Mouse (Mus musculus) CH12F3 (cell line): ENCODE measurements around the gene Hcst.

Experiments
- in situ Hi-C: fragments of 300-500 bp; cut with MboI; formaldehyde crosslinking; loops from 2 replicates; pipeline ENCODE4 v1.14.3; 2020; ENCODE audit warnings: low sequenced_read_pairs

Hcst gene

DNA sequence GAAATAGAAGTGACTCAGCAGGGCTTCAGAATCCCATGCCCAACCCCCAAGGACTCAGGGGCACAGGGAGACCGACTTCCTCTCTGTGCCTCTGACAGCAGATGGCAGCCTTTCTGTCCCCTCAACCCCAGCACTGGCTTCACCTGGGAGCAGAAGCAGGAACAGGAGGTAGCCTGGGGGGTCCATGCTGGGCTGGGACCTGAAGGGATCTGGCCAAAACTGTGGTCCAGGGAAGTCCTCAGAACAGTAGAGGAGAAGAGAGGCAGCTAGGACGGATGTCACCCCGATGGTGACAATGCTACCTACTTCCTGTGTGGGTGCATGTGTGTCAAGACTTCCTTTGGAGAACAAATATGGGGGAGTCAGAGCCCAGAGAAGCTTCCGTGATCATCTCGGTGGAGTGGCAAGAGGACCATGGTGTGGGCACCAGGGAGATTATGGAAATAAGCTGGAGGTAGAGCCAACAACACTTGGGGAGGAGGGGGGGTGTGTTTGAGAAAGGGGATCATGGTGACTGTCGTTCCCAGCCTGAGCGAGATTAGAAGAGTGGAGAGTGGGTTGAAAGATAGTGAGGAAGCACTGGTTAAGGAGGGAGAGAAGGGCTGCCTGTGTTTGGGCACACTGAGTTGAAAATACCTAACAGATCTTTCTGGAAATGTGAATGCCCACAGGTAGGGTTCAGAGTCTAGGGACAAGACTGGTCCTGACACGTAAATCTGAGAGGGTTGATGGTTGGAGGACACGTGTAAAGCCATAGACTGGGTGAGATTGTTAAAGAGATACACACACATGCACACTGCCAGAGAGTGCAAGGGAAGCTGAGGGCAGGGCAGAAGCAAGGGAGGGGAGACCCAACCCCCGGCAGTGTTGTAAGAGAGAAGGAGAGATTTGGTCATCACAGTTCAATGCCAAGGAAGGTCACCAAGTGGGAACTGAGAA is at the start of gene Hcst:
Hcst (minus strand) TSS at position 294 of the 939 bp plus-strand sequence.
- in situ Hi-C loops, result loop anchor here (10.0 kb wide), 1 partner anchor 45 kb away; no protein-coding TSS in a partner anchor

DNA sequence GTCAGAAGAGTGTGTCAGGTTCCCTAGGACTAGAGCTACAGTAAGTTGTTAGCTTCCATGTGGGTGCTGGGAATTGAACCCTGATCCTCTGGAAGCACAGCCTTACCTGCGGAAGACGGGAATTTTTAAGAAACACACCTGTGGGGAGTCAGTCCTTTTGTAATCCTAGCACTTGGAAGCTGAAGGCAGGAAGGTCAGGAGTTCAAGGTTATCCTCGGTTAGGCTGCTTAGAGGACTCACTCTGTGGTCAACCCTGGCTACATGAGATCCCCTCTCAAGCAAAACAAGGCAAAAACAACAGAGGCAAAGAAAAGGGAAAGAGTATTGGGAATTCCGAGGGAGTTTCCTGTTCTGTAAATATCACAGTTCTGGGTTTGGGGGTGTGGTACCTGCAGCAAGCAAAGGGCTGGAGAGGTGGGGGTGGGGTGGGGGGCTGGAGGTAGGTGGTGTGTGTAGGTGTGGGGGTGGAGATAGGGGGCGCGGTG is 45.2 kb upstream of the Hcst start:
- in situ Hi-C loops, result no loop called here

DNA sequence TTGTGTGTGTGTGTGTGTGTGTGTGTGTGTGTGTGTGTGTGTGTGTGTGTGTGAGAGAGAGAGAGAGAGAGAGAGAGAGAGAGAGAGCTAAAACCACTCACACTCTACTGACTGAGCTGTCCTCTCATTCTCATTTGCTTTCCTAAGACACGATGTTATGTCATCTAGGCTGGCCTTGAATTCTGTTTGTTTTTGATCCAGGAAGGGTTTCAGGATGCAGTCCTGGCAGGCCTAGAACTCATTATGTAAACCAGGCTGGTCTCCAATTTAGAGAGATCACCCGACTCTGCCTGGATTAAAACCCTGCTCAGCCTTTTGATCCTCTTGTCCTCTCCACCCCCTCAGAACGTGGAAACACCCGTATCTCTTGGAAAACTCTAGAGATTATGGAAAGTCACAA is 44.3 kb upstream of the Hcst start:
- in situ Hi-C loops, result no loop called here

DNA sequence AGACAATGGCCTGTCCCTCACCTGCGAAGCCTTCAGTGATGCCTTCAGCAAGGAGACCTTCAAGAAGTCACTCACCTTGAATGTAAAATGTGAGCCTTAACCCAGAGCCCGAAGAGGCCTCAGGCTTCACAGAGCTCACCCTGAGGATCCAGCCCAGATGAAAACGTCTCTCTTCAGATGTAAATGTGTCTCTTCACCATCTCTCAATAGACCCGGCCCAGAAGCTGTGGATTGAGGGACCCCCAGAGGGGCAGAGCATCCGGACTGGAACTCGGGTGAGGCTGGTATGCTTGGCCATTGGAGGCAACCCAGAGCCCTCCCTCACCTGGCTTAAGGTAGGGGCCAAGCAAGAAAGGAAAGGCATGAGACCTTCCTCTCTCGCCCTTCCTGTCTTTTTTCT is 43.9 kb upstream of the Hcst start:
- in situ Hi-C loops, result no loop called here

DNA sequence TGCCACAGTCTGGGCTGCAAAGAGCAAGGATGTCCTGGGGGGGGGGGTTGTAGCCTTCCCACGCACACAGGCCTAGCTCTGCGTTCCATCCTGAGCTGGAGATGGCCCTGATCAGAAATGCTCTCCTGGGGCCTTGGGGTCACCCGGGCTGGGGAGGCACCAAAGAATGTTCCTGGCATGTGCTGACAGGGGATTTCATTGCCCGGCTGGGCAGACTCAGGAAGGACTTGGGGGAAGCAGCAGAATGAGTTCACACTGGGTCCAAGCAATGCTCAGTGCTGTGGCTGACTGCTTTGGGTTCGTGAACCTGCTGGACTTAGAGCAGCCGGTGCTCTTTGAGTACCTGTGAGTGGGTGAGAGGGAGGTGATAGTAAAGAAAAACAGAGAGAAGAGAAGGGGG is 39.8 kb upstream of the Hcst start:
- in situ Hi-C loops, result no loop called here

DNA sequence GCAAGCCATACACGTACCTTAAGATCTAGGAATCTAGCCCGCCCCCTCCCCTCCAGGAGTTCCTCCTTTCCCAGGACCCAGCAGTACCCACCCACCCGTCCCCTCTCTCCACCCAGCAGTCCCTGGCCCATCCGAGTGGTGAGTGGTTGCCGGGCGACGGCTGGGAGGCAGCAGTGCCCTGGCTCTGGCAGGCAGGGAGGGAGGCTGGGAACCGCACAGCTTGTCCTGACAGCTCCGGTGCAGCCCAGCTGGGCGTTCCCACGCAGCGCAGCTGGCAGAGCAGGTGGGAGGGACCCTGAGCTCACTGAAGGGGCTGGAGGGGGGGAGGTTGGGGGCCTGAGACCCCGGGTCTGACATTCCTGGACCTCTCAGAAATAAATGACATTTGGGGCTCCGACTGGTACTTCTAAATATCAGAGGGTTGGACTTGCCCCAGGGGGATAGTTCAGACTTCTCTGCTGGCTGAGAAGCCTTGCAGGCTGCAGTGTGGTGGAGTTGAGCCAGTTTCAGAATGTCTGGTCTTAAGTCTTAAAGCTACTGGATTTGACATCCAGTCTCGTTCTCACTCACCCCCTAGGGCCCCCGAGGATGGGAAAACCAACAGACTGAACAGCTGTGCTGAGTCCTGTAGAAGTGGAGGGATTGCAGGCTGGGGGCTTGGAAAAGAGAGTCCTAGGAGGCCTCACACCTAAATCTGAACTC is 38.1 kb upstream of the Hcst start, which contains the start of the genes Kirrel2 and Nphs1:
Kirrel2 (minus strand) TSS at position 62 of the 702 bp plus-strand sequence.
Nphs1 (plus strand) TSS at position 687 of the 702 bp plus-strand sequence.
- in situ Hi-C loops, result no loop called here

DNA sequence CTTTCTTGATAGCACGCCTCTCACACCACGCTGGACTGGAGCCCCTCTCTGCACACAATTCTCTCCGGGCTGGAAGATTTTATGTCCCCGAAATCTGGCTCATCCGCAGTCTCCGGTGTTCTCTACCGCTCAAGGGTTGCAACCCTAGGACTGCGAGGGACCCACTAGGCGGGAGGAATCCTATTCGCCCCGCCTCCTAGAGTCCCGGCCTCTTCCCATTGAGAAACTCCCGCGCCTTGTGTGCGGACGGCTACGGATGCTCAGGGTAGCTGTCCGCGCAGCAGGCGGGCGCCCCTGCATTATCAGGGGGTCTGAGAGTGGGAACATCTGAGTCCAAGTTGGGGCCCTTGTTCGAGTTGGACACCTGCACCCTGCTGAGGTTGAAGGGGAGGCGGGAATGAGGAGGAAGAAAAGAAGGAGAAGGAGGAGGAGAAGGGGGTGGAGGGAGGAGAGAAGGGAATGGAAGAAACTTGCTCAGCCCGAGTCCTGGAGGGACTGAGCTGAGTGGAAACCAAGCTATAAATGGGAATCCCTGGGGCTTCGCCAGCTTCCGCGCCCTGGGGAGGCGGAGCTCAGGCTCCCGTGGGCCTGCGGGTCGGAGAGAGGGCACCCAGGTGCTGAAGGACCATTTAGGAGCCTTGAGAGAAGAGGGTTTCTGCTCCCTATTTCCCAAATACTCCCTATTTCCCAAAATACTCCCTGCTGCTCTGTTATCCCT is 37.4 kb upstream of the Hcst start:
- in situ Hi-C loops, result no loop called here

DNA sequence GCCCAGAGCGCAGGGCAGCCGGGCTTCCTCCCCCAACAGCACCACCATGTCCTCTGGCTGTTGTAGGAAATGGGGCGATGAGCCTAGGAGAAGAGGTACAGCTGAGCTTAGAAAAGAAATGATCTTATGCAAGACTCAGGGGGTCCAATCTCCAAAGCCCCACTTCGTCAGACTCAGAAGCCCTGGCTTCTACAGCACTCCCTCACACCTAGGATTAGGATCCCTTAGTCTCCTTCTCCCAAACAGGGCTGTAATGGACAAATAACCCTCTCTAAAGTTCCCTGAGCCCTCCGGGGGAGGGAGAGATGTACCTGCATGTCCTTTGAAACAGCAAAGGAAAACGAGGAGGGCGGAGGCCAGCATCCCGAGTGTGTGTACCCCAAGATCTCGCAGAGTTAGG is 36.8 kb upstream of the Hcst start:
- in situ Hi-C loops, result no loop called here

DNA sequence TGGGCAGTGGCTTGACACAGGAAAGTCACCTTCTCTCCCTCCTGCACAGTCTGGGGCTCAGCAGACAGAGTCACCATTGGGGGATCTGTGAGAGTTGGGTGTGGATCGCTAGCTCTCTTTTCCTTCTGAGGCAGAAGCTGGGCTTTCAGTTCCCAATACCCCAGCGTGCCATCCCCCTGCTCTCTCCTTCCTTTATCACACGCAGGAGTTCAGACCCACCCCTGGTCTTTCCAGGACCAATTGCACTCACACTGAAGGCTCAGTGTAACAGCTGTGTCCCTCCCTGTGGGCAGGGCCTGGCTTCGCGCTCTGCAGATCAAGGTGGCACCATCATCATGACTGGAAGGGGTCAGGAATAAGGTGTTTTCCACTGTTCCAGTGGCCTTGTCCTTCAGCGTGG is 34.6 kb upstream of the Hcst start:
- in situ Hi-C loops, result no loop called here

DNA sequence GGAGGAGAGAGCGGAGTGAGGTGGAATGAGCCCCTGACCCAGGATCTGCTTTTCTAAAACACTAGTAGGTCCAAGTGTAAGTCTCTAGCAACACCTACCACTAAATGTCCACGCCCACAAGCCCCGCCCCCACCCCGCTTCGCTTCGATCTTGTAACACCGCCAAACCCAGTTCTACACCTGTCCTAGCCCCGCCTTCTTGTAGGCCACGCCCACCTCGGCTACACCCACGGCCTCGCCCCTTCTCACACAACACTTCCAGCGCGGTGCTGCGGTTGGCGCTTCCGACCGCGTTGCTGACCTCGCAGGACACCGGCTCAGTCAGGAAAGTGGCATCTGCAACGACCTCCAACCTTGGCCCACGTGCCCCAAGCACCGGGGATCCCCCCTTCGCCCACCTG is 34.1 kb upstream of the Hcst start:
- in situ Hi-C loops, result no loop called here

DNA sequence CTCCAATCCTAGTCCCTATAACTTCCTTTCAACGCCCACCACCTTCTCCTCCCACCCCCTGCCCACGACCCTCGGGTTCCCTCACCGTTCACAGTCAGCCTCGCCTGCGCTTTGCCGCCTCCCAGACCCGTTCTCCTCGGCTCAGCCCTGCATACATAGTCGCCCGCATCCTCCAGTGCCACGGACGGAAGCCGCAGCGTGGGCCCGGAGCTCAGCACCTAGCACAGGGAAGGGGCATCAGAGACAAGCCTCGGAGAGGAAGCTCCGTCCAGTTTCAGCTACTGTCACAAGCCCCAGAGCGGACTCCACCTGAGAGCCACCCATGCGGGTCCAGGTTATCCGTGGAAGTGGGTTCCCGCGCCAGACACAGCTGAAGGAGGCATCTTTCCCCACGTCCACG is 33.7 kb upstream of the Hcst start:
- in situ Hi-C loops, result no loop called here

DNA sequence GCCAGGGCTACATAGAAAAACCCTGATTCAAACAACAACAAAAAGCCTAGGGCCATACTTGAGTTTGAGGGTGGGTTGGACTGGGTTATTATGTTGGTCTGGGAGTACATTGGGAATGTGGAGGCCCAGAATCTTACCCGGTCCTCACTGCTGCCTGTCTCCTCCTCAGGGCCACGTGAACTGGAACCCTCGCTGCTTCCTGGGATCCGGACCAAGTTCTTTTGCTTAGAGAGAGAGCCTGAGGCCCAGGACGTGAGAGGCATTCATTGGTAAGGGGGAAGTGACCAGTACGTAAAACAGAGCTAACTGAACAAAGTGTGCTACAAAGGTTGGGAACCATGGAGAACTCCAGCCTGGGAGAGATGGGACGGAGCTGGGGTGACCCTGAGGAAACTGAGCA is 30.6 kb upstream of the Hcst start:
- in situ Hi-C loops, result no loop called here

DNA sequence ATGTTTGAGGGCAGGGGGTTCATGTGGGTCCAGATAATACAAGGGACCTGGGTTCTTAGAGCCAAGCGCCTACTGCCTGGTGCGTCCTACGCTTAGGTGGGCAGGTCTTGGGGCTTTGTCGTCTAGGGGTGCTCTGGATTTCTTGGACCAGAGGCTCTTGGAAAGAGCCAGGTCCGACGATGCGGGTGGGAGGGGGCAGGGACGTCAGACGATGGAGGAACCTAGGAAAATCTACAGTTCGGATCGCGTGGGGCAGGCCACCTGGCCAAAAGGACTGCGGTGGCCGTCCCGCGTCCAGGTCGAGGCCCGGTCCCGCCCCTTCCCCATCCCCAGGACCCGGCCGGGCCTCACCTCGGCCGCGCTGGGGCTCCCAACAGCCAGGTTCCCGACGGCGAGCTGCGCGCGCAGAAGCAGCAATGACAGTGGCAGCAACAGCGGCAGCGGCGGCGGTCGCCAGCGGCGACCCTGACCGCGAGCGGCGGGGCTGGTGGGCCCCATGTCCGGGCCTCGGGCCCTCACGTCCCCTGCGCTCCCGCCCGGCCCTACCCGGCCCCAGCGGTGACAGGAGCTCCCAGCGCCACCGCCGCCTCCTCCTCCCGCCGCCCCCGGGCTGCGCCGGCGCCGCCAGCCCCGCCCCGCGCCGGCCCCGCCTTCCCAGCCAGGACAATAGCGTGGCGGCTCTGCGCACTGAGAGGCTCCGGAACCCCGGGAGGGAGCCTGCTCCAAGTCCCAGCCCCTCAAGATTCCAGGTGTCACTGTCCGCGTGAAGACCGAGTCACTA is 25.5 kb upstream of the Hcst start, which contains the start of gene Aplp1:
Aplp1 (minus strand) TSS at position 565 of the 781 bp plus-strand sequence.
- in situ Hi-C loops, result loop anchor here (5.0 kb wide), 1 partner anchor 47 kb away; the partner anchor contains the start of gene Prodh2

DNA sequence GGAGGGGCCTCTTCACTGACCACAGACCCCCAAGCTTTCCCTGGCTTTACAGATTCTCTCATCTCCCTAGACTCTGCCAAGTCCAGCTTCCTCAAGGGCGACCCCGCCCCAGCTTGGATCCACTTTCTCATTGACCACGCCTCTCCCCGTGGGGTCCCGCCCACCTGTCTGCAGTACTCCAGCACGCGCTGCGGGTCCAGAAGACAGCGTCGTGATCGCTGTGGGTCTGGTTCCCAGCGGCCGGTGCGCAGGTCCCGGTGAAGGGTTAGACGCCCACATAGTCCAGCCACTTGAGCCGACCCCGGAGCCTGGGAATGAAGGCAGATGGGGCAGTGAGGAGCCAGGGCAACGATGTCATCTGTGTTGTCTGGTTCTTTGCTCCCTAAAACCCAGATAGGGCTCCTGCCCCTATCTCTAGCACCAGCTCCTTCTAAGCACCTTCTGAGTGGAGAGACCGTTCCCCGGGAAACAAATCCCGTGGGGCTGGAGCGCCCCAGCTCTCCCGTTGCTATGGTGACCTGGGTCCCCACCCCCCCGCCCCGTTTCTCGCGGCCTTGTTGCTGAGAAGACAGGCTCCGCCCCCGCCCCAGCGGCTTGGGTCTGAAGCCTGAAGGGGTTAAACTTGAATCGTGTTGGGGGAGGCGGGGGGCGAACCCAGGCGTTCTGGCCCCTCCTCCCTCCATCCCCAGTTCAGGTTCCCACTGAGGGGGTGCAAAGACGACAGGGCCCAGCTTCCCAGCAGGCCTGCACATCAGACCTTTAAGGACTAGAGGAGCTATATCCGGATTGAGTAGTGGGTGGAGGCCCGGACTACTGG is 24.7 kb upstream of the Hcst start:
- in situ Hi-C loops, result loop anchor here (5.0 kb wide), 1 partner anchor 48 kb away; the partner anchor contains the start of gene Prodh2

DNA sequence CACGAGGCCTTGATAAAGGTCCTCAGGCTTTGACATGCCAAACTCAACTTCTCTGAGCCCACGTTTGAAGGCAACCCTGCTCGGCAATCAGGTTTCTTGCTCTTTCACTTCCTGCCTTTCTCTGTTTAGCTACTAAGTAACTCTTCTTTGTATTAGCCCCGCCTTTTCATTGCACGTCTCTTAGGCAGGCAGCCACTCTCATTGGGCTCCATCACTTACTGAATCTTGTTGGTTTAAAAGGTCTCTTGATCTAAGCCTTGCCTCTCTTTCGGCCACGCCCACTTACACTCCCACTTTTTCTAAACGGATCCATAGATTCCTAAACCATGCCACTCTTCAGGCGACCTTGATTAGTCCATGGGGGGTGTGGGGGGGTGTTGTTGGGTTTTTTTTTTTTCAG is 24.0 kb upstream of the Hcst start:
- in situ Hi-C loops, result loop anchor here (5.0 kb wide), 1 partner anchor 49 kb away; the partner anchor contains the start of gene Prodh2

DNA sequence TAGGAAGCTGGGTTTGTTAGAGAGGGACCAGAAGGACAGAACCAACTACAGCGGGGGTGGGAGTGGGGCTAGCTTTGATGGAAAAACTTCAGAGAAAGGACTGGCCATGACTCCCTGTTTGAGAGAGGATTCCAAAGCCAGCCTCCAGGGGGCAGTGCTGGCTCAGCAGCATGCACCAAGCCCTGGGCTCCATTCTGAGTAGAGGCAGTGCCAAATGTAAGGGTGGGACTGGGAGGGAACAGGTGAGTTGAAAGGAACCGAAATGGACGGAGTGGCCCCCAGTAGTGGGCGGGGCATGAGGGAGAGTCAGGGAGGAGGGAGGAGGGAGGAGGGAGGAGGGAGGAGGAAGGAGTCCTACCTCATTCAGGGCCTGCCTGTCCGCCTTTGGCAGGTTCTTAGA is 21.0 kb upstream of the Hcst start:
- in situ Hi-C loops, result loop anchor here (5.0 kb wide), 1 partner anchor 52 kb away; the partner anchor contains the start of gene Prodh2

DNA sequence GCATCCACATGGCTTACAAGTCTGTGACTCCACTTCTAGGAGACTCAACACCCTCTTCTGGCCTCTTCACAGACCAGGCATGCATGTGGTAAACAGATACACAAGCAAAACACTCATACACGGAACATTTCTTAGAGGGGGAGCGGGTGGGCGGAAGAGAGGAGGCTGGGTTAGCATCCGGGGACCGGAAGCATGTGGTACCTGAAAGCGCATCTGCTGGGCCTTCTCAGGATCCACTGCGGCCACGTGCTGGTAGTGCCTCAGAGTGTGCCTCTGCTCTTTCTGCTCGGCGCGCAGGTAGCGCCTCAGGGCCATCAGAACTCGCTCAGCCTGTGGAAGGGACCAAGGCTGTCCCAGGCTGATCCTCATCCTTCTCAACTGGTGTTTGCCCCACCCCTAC is 20.1 kb upstream of the Hcst start:
- in situ Hi-C loops, result loop anchor here (5.0 kb wide), 1 partner anchor 53 kb away; the partner anchor contains the start of gene Prodh2

DNA sequence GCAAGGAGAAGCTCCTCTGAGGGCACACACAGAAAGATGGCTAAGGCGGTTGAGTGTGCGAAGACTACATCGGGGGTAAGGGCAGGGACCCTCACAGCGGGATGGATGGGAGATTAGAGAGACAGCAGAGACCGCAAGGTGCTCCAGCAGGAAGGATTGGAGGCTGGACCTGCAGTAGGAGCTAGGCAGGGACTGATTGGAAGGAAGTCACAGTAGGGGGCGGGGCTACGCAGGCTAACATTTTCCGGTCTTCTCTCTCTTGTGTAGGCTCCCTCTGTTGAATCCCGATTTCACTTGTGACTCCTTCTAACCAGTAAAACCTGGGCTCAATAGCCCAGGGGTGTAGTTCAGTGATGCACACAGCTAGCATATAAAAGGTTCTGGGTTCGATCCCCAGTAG is 17.2 kb upstream of the Hcst start:
- in situ Hi-C loops, result no loop called here

DNA sequence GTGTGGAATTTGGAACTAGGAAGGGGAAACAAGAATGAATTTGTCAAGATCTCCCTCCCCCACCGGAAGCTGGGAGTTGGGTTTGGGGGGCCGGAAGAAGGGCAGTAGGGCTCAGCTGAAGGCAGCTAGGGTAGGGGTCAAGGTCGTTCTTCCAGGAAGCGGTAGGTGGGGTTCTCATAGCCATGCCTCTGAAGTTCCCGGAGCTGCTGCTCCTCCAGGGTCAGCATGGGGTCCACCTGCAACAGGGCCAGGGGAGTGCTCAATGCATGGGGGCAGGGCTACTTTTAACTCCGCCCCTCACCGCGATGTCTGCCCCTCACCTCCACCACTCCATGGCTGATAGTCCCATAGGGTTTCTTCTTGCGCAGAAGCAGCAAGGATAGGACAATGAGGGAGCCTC is 15.5 kb upstream of the Hcst start:
- in situ Hi-C loops, result no loop called here
